Mouse (Mus musculus) kidney, embryonic 14.5 days (tissue): ENCODE measurements around the gene Ino80. TPM values are rescaled to one million over a fixed set of nuclear protein-coding genes. Genes with fewer than 3 reads are reported as not detected.

Experiments
- ATAC-seq: fragments of 200-750 bp; cut with Nextera tagmentation; 2 replicates; pipeline ENCODE4 v1.8.0; 2017; ENCODE audit warnings: moderate number of reproducible peaks, mild to moderate bottlenecking, moderate TSS enrichment, moderate library complexity; ENCODE audit not compliant: low FRiP score, low TSS enrichment
- H3K27ac ChIP-seq: fragments of 300-500 bp; sonication (generic); 2 replicates; pipeline ENCODE4 v1.5.1; 2014; ENCODE audit warnings: low read depth, mild to moderate bottlenecking, low read length, moderate library complexity, mixed read lengths
- H3K27me3 ChIP-seq: fragments of 300-500 bp; sonication (generic); 2 replicates; pipeline ENCODE4 v1.6.1; 2014; ENCODE audit warnings: mild to moderate bottlenecking, low read length; ENCODE audit not compliant: control insufficient read depth, insufficient read depth
- H3K36me3 ChIP-seq: fragments of 300-500 bp; sonication (generic); 2 replicates; pipeline ENCODE4 v1.6.1; 2014; ENCODE audit warnings: low read length, mixed read lengths; ENCODE audit not compliant: control insufficient read depth, insufficient read depth
- H3K4me1 ChIP-seq: fragments of 300-500 bp; sonication (generic); 2 replicates; pipeline ENCODE4 v1.6.1; 2014; ENCODE audit warnings: low read length, mixed read lengths; ENCODE audit not compliant: control insufficient read depth, insufficient read depth
- H3K4me2 ChIP-seq: fragments of 300-500 bp; sonication (generic); replicated peaks from 2 replicates; pipeline ENCODE4 v1.6.1; 2014; ENCODE audit warnings: low read depth, mild to moderate bottlenecking, low read length
- H3K4me3 ChIP-seq: fragments of 300-500 bp; sonication (generic); 2 replicates; pipeline ENCODE4 v1.5.1; 2014; ENCODE audit warnings: mild to moderate bottlenecking, low read length
- H3K9ac ChIP-seq: fragments of 300-500 bp; sonication (generic); 2 replicates; pipeline ENCODE4 v1.6.1; 2014; ENCODE audit warnings: low read depth, mild to moderate bottlenecking, low read length, moderate library complexity
- H3K9me3 ChIP-seq: fragments of 300-500 bp; sonication (generic); 2 replicates; pipeline ENCODE4 v1.6.1; 2016; ENCODE audit warnings: low read length; ENCODE audit not compliant: control insufficient read depth
- WGBS: fragments of 180-500 bp; shearing (Covaris S2); extraction: QIAGEN DNeasy Blood & Tissue Kit; methylation state at CpG from one replicate; pipeline ENCODE4 v1.1.7; 2014; 5-methylcytosine and 5-hydroxymethylcytosine counted together
- polyA plus RNA-seq: library from polyadenylated mRNA; unstranded; fragments of >200 nt; fragmentation: Nextera tagmentation; extraction: Ambion mirVana; gene quantifications from 2 replicates; pipeline ENCODE4 v1.2.1, GENCODE M21; 2014

The Ino80 gene
- polyA plus RNA-seq, 1 experiment from 2014 or later, result 8.4 TPM

DNA sequence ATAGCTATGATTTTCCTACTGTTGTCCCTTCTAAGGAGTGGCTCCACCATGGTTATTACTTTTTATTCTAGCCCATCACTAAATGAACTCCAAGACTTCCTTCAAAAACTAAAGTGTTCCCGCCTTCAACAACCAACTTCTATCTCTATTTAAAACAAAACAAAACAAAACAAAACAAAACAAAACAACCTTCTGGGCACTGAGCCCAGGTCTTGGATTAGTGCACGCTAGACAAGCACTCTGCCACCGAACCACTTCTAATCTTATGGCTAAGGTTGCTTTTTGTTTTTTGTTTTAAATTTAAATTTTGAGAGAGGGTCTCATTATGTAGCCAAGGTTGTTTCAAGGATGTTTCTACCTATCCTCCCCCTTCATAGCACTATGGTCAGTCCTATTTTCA is 99.7 kb downstream of the Ino80 start:
- no peak overlapping the region for H3K4me2 ChIP-seq
- WGBS, result 86% methylated on average over 3 of the region's 3 CpGs
- H3K27me3 ChIP-seq, result no peaks in the 10 kb centered on the region
- H3K36me3 ChIP-seq, result peaks cover 89% of the 10 kb centered on the region
- H3K9ac ChIP-seq, result no peak overlapping the region
- H3K4me3 ChIP-seq, result no peak overlapping the region
- ATAC-seq, result no peak
- H3K4me1 ChIP-seq, result no peaks in the 10 kb centered on the region
- no peak overlapping the region for H3K27ac ChIP-seq
- no peaks in the 10 kb centered on the region for H3K9me3 ChIP-seq

GRCm38 (mm10) chr2:119377286-119377685 is 100.2 kb downstream of the Ino80 start:
- Histone ChIP-seq H3K4me3 (no peak overlapping the region), H3K27me3 (no peaks in the 10 kb centered on the region), H3K27ac (no peak overlapping the region), H3K9me3 (no peaks in the 10 kb centered on the region), H3K36me3 (peaks cover 91% of the 10 kb centered on the region), H3K9ac (no peak overlapping the region), H3K4me2 (no peak overlapping the region), H3K4me1 (no peaks in the 10 kb centered on the region)
- ATAC-seq, result no peak
- WGBS, result 76% methylated on average over 9 of the region's 9 CpGs

- Histone ChIP-seq H3K27me3 (no peaks in the 10 kb centered on the region), H3K36me3 (peaks cover 48% of the 10 kb centered on the region), H3K4me3 (no peak overlapping the region), H3K4me1 (no peaks in the 10 kb centered on the region), H3K27ac (no peak overlapping the region), H3K4me2 (no peak overlapping the region), H3K9me3 (no peaks in the 10 kb centered on the region), H3K9ac (no peak overlapping the region)
- WGBS, result 92% methylated on average over 10 of the region's 10 CpGs
- no peak for ATAC-seq
These were observed 107.4 kb downstream of the Ino80 start for GRCm38 (mm10) chr2:119370116-119370515.

DNA sequence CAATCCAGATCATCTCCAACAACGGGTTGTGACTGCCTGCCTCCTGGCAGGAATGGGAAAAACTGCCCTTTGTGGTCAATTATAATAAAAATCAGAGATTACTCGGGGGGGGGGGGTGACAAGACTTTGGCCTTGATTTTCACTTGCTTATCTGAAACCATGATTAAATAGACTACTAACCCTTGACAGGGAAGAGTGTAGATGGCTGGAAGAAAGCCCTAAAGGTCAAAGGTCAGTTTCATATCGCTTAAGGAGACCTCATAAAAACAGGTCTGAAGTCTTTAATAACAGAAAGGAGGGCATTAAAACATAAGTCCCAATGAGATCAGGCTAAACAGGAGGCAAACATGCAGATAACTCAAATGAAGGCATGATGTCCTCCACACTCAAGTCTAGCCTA is 110.1 kb downstream of the Ino80 start:
- H3K4me2 ChIP-seq, result no peak overlapping the region
- H3K4me1 ChIP-seq, result no peaks in the 10 kb centered on the region
- H3K9me3 ChIP-seq, result no peaks in the 10 kb centered on the region
- ATAC-seq, result no peak
- no peaks in the 10 kb centered on the region for H3K27me3 ChIP-seq
- H3K9ac ChIP-seq, result no peak overlapping the region
- H3K36me3 ChIP-seq, result peaks cover 22% of the 10 kb centered on the region
- no peak overlapping the region for H3K27ac ChIP-seq
- H3K4me3 ChIP-seq, result no peak overlapping the region
- WGBS, result 81% methylated on average over 3 of the region's 3 CpGs

DNA sequence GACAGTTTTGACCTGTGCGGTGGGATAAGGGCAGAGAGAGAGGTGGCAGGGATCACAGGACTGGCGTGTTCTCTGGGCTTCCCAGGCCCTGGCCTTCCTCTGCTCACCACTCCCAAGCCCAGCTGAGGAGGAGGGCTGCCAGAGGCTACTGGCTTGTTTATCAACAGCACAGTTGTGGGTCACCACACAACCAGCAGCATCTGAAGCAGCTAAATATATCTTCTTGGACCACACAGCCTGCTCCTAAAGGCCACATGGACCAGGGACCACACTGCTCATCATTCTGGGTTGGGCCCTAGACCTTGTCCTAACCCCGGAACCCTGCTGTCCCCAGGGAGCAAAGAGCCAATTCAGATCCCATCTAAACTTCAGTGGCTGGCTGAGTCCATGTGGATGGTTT is 112.5 kb downstream of the Ino80 start:
- 89% methylated on average over 3 of the region's 3 CpGs for WGBS
- H3K4me1 ChIP-seq, result no peaks in the 10 kb centered on the region

GRCm38 (mm10) chr2:119359721-119360291 is 117.7 kb downstream of the Ino80 start:
- 86% methylated on average over 2 of the region's 2 CpGs for WGBS

More for the DNA sequence above, 112.5 kb downstream of the Ino80 start:
- Histone ChIP-seq H3K4me3 (no peak overlapping the region), H3K9me3 (peaks cover 11% of the 10 kb centered on the region), H3K36me3 (peaks cover 2% of the 10 kb centered on the region), H3K27me3 (no peaks in the 10 kb centered on the region), H3K27ac (no peak overlapping the region), H3K4me2 (no peak overlapping the region), H3K9ac (no peak overlapping the region)
- no peak for ATAC-seq

DNA sequence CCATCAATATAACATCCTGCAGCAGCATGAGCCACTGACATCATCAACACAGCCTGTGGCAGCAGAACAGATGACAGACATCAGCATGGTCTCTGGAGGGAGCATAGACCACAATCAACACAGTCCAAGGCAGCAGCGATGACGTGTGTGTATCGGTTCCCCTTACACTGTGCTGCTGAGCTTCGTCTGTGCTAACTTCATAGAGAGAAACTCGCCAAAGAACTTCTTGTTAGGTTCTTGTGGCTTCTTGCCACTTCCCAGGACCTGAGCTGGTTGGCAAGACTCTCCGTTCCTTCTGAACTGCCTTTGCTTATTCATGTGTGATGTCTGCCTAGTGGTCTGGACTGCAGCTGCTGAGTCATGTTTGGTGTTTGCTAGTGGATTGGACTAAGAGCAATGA is 119.2 kb downstream of the Ino80 start:
- 86% methylated on average over 6 of the region's 6 CpGs for WGBS
- Histone ChIP-seq H3K4me1 (no peaks in the 10 kb centered on the region), H3K27me3 (no peaks in the 10 kb centered on the region), H3K4me2 (no peak overlapping the region), H3K27ac (no peak overlapping the region), H3K9ac (no peak overlapping the region), H3K4me3 (no peak overlapping the region), H3K36me3 (no peaks in the 10 kb centered on the region), H3K9me3 (peaks cover 11% of the 10 kb centered on the region)
- ATAC-seq, result no peak

More at GRCm38 (mm10) chr2:119359721-119360291, 117.7 kb downstream of the Ino80 start:
- H3K36me3 ChIP-seq, result no peaks in the 10 kb centered on the region
- H3K4me3 ChIP-seq, result no peak overlapping the region
- H3K9ac ChIP-seq, result no peak overlapping the region
- H3K4me1 ChIP-seq, result no peaks in the 10 kb centered on the region
- no peak overlapping the region for H3K4me2 ChIP-seq
- peaks cover 11% of the 10 kb centered on the region for H3K9me3 ChIP-seq
- no peaks in the 10 kb centered on the region for H3K27me3 ChIP-seq
- ATAC-seq, result no peak
- no peak overlapping the region for H3K27ac ChIP-seq

DNA sequence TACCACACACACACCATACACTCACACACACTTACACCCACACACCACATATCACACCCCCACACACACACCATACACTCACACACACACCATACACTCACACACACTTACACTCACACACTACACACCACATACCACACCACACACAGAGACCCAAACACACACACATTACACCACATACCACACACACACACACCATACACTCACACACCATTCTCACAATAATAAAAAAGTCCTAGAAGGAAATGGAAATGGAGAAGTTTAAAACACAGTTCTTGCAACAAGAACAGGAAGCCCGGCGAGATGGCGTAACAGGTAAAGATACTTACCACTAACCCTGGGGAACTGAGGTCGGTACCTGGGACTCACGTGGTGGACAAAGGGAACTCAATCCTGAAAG is 120.7 kb downstream of the Ino80 start:
- Histone ChIP-seq H3K9me3 (peaks cover 10% of the 10 kb centered on the region), H3K27me3 (no peaks in the 10 kb centered on the region), H3K9ac (no peak overlapping the region), H3K4me1 (no peaks in the 10 kb centered on the region), H3K4me3 (no peak overlapping the region), H3K36me3 (no peaks in the 10 kb centered on the region), H3K27ac (no peak overlapping the region), H3K4me2 (no peak overlapping the region)
- ATAC-seq, result no peak
- WGBS, result 93% methylated on average over 5 of the region's 5 CpGs

DNA sequence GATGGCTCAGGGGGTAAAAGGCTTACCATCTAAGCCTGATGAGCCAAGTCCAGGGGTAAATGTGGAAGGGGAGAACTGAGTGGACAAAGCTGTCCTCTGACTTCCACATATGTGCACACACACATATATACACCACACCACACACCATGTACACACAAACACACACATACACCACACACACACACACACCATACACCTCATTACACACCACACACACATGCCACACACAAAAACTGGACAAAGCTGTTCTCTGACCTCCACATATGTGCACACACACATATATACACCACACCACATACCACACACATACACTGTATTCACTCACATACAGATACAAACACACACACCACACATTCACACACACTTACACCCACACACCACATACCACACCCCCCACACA is 121.2 kb downstream of the Ino80 start:
- no peak for ATAC-seq
- Histone ChIP-seq H3K27me3 (peaks cover 2% of the 10 kb centered on the region; the same call in 1 of the 2 replicates), H3K9ac (no peak overlapping the region), H3K4me3 (no peak overlapping the region), H3K4me1 (no peaks in the 10 kb centered on the region), H3K36me3 (no peaks in the 10 kb centered on the region), H3K4me2 (no peak overlapping the region), H3K27ac (no peak overlapping the region), H3K9me3 (peaks cover 5% of the 10 kb centered on the region)
